Mouse (Mus musculus): Measurements from ENCODE around the gene Tmem101. TPM values are rescaled to one million over a fixed set of nuclear protein-coding genes. Genes with fewer than 3 reads are reported as not detected.
"Not testable (repeated sequence)": the region's sequence is repeated elsewhere in the genome, so short reads cannot be mapped to it uniquely, and the experiment has no call there.

Tmem101 gene
- polyA plus RNA-seq, 1 experiment from 2014 or later, result 39.6 TPM

DNA sequence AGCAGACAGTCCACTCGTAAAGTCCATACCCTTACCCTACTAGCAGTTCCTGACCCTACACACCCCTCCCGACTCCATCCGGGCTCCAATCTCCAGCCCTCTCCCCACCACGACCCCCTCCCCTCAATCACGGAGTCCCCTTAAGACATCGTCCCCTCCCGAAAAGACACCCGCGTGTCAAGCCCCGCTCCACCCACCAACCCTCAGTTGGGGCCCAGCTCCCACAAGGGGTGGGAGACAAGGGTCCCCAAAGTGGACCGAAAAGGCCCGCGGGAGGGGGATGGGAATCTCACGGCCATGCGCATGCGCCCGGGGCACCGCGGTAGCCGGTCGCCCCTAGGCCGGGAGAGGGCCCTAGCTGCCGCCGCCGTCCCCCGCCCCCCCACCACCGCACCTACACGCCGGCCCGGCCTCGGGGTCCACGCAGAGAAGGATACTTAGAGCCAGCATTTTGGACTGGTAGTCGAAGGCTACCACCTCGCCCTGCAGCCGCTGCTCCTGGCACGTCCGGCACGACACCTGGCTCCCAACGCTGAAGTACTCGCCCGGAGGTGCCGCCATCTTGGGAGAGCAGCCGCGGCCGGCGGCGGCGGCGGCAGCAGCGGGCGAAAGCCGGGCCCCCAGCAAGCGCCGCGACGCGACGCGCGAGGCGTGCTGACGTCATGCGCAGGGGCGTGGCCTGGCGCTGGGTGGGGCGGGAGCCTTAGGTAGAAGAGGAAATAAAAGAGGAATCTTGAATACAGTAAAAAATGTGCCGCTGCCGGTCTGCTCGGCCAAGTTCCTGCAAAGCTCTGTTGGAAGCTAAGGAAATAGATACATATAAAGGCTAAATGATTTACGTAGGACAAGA, 28.7 kb upstream of the Tmem101 start, which contains the start of gene Lsm12:
Gene Lsm12, minus strand, starts transcription at position 651 of the 850 bp plus-strand sequence.
- WGBS, result under 1% methylated on average over 70 of the region's 70 CpGs
- H3K27ac ChIP-seq, result peak within 1 kb of the TSS; percentile 97
- H3K27me3 ChIP-seq (ENCODE audit: low read depth, poor library complexity, severe bottlenecking), result no peaks in the 10 kb centered on the region
- peak; percentile 99 for DNase-seq (ENCODE audit: low spot score)
- no peaks in the 10 kb centered on the region for H3K9me3 ChIP-seq (replicated peaks)
- H3K36me3 ChIP-seq, result peaks cover 35% of the 10 kb centered on the region
- H3K4me3 ChIP-seq, result peak within 1 kb of the TSS; percentile 75
- peaks cover 25% of the 10 kb centered on the region for H3K4me1 ChIP-seq

DNA sequence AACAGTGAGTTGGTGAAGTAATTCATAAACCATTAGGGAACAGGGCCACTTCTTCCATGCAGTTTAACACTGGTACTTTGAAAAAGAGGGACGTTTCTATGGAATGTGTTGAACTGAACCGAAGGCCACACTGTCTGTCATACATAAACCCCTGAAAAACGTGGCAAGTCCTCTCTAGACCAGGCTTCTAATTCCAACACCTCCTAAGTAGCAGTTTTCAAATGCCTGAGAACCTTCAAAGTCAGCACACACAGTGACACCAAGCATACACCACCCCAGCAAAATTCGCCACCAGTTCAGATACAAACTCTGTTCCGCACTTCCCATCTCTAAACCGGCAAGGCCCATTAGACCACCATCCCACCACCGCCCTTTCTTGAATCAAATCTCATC, 28.0 kb upstream of the Tmem101 start:
- Histone ChIP-seq H3K36me3 (peaks cover 41% of the 10 kb centered on the region), H3K4me1 (peaks cover 22% of the 10 kb centered on the region), H3K27ac (peak overlapping the region; percentile 97), H3K4me3 (peak overlapping the region; percentile 75), H3K9me3 (replicated peaks) (no peaks in the 10 kb centered on the region), H3K27me3 (ENCODE audit: low read depth, poor library complexity, severe bottlenecking) (no peaks in the 10 kb centered on the region)
- WGBS, result 9% methylated on average over 7 of the region's 7 CpGs
- DNase-seq (ENCODE audit: low spot score), result no peak

DNA sequence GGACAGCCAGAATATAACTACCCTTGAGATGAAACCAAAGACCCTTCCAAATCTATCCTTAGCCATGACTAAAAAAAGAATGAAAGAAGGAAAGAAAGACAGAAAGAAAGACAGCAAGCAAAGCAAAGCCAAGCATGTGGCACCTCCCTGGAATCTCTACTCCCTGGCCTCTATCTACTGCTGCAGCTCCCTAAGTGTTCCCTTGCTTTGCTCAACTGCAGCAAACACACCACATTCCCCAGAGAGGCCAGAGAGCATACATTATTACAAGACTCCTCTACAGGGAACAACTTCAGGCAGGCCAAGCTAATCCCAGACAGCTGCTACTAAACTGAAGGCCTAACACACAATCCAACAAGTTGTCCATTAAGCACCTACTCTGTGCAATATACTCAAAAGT, 23.6 kb upstream of the Tmem101 start:
- Histone ChIP-seq H3K27ac (no peak overlapping the region), H3K4me3 (no peak overlapping the region), H3K9me3 (replicated peaks) (no peaks in the 10 kb centered on the region), H3K4me1 (peaks cover 23% of the 10 kb centered on the region), H3K27me3 (ENCODE audit: low read depth, poor library complexity, severe bottlenecking) (no peaks in the 10 kb centered on the region), H3K36me3 (peaks cover 85% of the 10 kb centered on the region)
- DNase-seq (ENCODE audit: low spot score), result no peak

DNA sequence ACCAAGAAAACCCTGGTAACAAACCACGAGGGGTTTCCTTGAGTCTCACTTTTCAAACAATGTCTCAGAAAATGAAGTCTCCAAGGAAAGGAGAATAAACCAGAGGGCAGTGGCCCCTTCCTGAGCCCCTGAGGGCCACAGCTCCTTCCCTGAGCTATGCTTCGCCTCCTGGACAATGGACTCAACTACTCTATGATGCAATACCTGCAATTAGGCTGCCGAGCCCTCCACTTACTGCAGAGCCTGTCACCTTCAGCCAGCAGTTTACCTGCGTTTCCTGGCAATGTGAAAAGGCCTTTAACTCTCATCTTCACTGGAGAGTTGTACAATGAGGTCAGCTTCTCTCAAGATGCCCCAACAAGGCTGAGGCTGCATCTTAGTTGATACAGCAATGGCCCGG, 12.5 kb upstream of the Tmem101 start:
- H3K27me3 ChIP-seq (ENCODE audit: low read depth, poor library complexity, severe bottlenecking), result no peaks in the 10 kb centered on the region
- DNase-seq (ENCODE audit: low spot score), result no peak
- H3K4me1 ChIP-seq, result no peaks in the 10 kb centered on the region
- H3K4me3 ChIP-seq, result no peak overlapping the region
- no peaks in the 10 kb centered on the region for H3K9me3 ChIP-seq (replicated peaks)
- peaks cover 89% of the 10 kb centered on the region for H3K36me3 ChIP-seq
- no peak overlapping the region for H3K27ac ChIP-seq
- 92% methylated on average over 5 of the region's 5 CpGs for WGBS

DNA sequence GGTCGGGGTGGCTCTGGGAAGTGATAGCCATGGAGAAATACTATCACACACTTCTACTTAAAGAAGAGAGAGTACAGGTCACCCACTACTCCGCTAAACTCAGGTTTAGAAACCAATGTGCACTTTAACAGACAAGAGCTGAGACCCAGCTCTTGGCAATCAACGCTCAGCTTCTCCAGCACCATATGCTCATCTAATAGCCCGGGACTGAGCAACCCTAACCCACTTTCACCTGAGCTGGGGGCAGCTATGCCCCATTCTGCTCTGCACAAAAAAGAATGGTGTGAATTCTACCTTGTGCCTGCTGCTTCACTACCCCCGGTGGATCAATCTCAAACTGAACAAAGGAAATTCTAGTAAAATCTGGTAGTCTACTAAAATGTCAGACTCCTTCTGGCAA, 11.3 kb upstream of the Tmem101 start:
- Histone ChIP-seq H3K4me3 (no peak overlapping the region), H3K27me3 (ENCODE audit: low read depth, poor library complexity, severe bottlenecking) (no peaks in the 10 kb centered on the region), H3K4me1 (no peaks in the 10 kb centered on the region), H3K36me3 (peaks cover 95% of the 10 kb centered on the region), H3K27ac (no peak overlapping the region), H3K9me3 (replicated peaks) (no peaks in the 10 kb centered on the region)
- 92% methylated on average over 5 of the region's 5 CpGs for WGBS
- DNase-seq (ENCODE audit: low spot score), result no peak

DNA sequence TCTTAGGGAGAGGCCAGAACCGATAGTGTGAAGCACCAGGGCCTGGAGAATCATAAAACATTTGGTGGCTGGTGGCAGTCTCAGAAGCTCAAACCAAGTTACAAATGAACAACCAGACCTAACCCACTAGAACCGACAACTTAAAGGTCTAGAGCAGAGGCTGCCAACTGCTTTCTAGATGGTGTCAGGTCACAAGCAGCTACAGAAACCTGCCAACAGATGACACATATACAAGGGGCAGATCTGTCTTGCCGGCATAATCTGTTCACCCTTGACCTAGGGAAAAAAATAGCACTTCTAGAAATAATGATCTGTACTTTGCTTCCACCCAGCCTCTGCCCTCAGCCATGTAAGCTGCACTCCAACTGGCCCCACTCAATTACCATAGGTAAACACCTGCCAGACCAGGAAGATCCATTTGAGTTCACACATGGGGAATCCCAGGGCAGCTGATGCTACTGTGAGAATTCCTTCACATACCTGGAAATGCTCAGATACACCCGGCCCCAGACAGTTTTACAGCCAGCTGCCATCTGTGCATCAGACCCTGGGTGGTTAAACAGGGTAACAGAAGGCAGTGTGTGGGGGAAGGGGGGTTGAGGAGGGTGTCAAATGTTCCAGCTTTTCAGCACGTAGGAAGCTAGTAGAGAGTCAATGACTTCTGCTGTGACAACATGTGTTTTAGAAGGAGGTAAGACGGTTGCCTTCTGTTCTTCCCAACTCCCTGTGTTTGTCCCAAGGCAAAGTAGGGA, 9.9 kb upstream of the Tmem101 start:
- DNase-seq (ENCODE audit: low spot score), result no peak
- no peak overlapping the region for H3K27ac ChIP-seq
- WGBS, result 32% methylated on average over 6 of the region's 6 CpGs
- no peak overlapping the region for H3K4me3 ChIP-seq
- H3K4me1 ChIP-seq, result no peaks in the 10 kb centered on the region
- no peaks in the 10 kb centered on the region for H3K27me3 ChIP-seq (ENCODE audit: low read depth, poor library complexity, severe bottlenecking)
- H3K36me3 ChIP-seq, result peaks cover 98% of the 10 kb centered on the region
- H3K9me3 ChIP-seq (replicated peaks), result no peaks in the 10 kb centered on the region

DNA sequence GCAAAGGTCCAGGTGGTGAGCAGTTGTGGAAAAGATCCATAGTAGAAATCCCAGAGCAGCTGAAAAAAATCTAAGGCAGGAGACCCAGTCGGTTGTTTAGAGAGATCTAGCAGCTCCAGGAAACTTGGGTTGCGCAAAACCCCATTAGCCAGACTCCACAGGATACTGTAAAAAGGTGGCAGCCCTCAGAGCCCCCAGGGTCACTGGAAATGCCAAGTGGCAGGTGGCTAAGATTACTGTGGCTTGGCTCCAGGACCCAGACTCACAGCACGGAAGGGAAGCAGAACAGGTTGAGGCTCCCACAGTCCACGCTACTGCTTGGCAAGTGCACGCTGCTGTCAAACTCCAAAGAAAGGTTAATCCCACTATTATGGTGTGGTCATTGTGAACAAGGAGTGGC, 3.6 kb upstream of the Tmem101 start:
- no peak overlapping the region for H3K4me3 ChIP-seq
- no peaks in the 10 kb centered on the region for H3K9me3 ChIP-seq (replicated peaks)
- DNase-seq (ENCODE audit: low spot score), result no peak
- H3K4me1 ChIP-seq, result peaks cover 10% of the 10 kb centered on the region
- H3K36me3 ChIP-seq, result peaks cover 48% of the 10 kb centered on the region
- H3K27me3 ChIP-seq (ENCODE audit: low read depth, poor library complexity, severe bottlenecking), result no peaks in the 10 kb centered on the region
- 85% methylated on average over 5 of the region's 5 CpGs for WGBS
- no peak overlapping the region for H3K27ac ChIP-seq

DNA sequence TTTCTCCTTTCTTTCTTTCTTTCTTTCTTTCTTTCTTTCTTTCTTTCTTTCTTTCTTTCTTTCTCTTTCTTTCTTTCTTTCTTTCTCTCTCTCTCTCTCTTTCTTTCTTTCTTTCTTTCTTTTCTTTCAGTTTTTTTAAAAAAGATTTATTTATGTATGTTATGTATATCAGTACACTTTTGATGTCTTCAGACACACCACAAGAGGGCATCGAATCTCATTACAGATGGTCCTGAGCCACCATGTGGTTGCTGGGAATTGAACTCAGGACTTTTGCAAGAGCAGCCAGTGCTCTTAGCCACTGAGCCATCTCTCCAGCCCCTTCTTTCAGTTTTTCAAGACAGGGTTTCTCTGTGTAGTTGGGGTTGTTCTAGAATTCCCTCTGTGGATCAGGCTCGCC, 1.8 kb upstream of the Tmem101 start:
- not testable (repeated sequence) for H3K9me3 ChIP-seq (replicated peaks); H3K27me3 ChIP-seq (ENCODE audit: low read depth, poor library complexity, severe bottlenecking); H3K27ac ChIP-seq; DNase-seq (ENCODE audit: low spot score); H3K4me3 ChIP-seq
- WGBS, result 80% methylated on average over 2 of the region's 2 CpGs
- peaks cover 11% of the 10 kb centered on the region for H3K4me1 ChIP-seq
- H3K36me3 ChIP-seq, result peaks cover 49% of the 10 kb centered on the region

DNA sequence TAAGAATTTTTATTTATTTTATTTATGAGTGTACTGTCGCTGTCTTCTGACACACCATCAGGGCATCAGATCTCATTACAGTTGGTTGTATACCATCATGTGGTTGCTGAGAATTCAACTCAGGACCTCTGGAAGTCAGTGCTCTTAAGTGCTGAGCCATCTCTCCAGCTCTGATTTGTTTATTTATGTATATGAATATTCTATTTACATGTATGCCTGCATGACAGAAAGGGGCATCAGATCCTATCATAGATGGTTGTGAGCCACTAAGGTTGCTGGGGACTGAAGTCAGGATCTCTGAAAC, 534 bp upstream of the Tmem101 start:
- 10% methylated on average over 1 of the region's 1 CpGs for WGBS
- Histone ChIP-seq H3K4me3 (no peak overlapping the region), H3K4me1 (peaks cover 11% of the 10 kb centered on the region), H3K9me3 (replicated peaks) (no peaks in the 10 kb centered on the region), H3K27me3 (ENCODE audit: low read depth, poor library complexity, severe bottlenecking) (no peaks in the 10 kb centered on the region), H3K36me3 (peaks cover 45% of the 10 kb centered on the region), H3K27ac (no peak overlapping the region)
- DNase-seq (ENCODE audit: low spot score), result no peak

DNA sequence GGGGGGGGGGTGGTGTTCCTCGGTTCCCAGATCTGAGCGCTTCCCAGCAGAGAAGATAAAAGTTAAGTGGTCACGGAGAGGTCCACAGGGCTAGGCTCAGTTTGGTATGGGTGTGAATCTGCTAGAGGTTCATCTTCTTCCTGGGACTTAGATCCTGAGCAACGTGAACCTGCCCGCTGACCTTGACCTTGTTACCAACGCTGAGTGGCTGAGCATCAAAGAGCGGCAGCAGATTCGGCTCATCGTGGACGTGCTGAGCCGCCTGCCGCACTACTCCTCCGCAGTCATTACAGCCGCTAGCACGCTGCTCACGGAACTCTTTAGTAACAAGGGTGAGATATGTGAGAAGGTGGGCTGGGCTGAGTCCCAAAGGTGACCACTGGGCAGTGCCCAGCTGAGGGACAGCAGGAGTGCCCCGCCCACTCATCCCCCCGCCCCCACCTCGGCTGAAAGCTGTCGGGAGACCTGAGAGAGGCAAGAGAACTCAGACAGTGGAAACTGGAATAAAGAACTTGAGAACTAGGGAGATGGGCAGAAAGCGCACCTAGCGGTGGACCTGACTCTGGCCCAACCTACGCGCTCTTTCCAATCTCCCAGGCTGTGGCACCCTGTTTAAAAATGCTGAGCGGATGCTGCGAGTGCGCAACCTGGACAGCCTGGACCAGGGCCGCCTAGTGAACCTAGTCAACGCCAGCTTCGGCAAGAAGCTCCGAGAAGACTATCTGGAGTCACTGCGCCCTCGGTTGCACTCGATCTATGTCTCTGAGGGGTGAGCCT, 8.8 kb downstream of the Tmem101 start:
- peaks cover 30% of the 10 kb centered on the region for H3K4me1 ChIP-seq
- 13% methylated on average over 34 of the region's 34 CpGs for WGBS
- peaks cover 1% of the 10 kb centered on the region for H3K36me3 ChIP-seq
- no peak for DNase-seq (ENCODE audit: low spot score)
- H3K9me3 ChIP-seq (replicated peaks), result no peaks in the 10 kb centered on the region
- peaks cover 78% of the 10 kb centered on the region for H3K27me3 ChIP-seq (ENCODE audit: low read depth, poor library complexity, severe bottlenecking)
- no peak overlapping the region for H3K27ac ChIP-seq
- peak overlapping the region; percentile 48 for H3K4me3 ChIP-seq

DNA sequence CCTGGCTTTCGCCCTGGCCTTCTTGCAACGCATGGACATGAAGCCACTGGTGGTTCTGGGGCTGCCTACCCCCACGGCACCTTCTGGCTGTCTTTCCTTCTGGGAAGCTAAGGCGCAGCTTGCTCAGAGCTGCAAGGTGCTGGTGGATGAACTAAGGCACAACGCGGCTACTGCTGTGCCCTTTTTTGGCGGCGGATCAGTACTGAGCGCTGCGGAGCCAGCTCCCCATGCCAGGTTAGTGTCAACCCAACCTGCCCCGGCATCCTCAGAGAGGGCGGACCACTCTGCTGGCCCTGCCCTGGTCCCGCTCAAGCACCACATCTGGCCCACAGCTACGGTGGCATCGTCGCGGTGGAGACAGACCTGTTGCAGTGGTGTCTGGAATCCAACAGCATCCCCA, 9.7 kb downstream of the Tmem101 start:
- peak; percentile 46 for DNase-seq (ENCODE audit: low spot score)
- Histone ChIP-seq H3K27ac (peak overlapping the region; percentile 19; the same call in 1 of the 2 replicates), H3K27me3 (ENCODE audit: low read depth, poor library complexity, severe bottlenecking) (peaks cover 82% of the 10 kb centered on the region), H3K4me3 (peak overlapping the region; percentile 48), H3K9me3 (replicated peaks) (no peaks in the 10 kb centered on the region), H3K4me1 (peaks cover 30% of the 10 kb centered on the region), H3K36me3 (no peaks in the 10 kb centered on the region)
- WGBS, result 10% methylated on average over 17 of the region's 17 CpGs

DNA sequence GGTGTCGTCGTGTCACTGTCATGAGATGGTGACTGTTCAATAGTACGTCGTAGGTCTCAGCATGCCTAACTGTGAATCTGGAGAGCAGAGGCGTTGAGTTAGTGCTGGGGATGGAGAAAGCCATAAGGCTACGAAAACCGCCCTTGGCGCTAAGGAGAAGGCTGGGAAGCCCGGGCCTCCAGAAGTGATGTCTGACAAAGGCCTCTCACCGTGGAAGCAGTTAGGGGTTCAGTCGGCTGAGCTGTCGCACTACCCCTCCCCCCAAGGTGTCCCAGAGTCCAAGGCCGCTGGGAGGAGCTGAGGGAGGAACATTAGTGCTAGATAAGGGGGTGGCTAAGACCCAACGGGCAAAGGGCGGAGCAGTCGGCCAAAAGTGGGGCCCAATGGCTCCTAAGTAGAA, 10.2 kb downstream of the Tmem101 start:
- WGBS, result 3% methylated on average over 16 of the region's 16 CpGs
- peaks cover 82% of the 10 kb centered on the region for H3K27me3 ChIP-seq (ENCODE audit: low read depth, poor library complexity, severe bottlenecking)

More for the DNA sequence above, 10.2 kb downstream of the Tmem101 start:
- H3K4me3 ChIP-seq, result peak overlapping the region; percentile 48
- peak; percentile 50 for DNase-seq (ENCODE audit: low spot score)
- H3K36me3 ChIP-seq, result no peaks in the 10 kb centered on the region
- peaks cover 30% of the 10 kb centered on the region for H3K4me1 ChIP-seq
- peak overlapping the region; percentile 19; the same call in 1 of the 2 replicates for H3K27ac ChIP-seq
- H3K9me3 ChIP-seq (replicated peaks), result no peaks in the 10 kb centered on the region
